Mouse (Mus musculus) B cell, adult 2 months (primary cell): ENCODE measurements at regions not wholly inside any gene's neighbourhood (a gene's known extent, or its start where the extent isn't known, plus 50 kb on each side); places are given as distances from the start of the nearest gene placed in this dataset.
A peak's percentile ranks its signal among the peaks of the same experiment; 100 is the strongest.

Experiments used
- DNase-seq, 2 experiments: peaks; one replicate each; pipeline ENCODE4 v3.0.0; 2022

DNA sequence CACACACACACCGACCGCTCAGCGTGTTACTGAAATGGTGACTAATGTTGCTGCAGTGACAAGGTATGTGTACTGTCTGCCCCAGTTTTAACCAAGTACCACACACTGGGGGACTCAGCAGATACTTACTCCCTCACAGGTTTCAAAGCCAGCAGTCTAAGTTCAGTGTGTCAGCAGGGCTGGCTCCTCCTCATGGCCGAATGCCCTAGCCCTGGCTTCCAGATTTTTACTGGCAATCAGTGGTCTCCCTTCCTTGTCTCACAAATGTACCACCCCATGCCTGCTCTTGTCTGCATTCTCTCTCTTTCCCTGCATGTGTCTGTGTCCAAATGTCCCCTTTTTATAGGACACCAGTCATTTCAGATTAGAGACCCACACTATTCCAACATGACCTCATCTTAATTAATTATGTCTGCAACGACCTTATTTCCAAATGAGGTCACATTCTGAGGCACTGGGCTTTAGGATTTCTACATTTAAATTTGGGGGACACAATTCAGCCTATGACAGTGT, 114.7 kb downstream of the Uri1 start:
- no peak for DNase-seq

DNA sequence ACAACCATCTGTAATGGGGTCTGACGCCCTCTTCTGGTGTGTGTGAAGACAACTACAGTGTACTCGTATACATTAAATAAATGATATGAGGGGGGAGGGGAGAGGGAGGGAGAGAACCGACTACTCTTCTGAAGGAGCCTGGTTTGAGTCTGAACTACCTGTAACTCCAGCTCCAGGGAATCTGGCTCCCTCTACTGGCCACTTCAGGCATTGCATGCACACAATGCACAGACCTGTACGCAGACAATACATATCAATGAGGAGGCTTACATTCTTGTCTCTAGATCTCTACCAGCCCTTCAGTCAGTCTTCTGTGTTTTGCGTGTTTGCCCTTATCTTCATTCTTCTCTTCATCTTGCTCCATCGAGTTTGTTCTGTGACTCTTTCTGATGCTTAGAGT, 120.4 kb upstream of the Zfp536 start:
- DNase-seq = peak; percentile 17 to 24

DNA sequence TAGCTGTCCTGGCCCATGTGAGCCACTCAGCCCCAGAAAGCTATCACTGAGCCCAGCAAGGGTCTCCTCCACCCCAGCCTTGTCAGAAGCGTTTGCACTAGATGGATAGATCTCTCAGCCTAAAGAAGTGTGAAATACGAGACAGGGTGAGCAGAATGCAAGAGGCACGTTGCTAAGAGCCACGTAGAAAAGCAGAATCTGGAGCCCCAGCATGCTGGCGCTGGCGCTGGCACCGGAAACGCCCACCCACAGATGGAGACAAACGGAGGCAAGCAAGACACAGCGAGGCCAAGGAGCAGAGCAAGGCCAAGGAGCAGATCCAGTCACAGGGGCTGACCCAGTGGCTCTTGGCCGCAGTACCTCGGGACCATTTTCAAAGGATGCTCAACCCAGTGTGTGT, 100.9 kb upstream of the Zfp536 start:
- DNase-seq = no peak

- DNase-seq = no peak
These were observed 97.5 kb upstream of the Zfp536 start for GRCm38 (mm10) chr7:37870956-37871355.

- no peak for DNase-seq
These were observed 93.0 kb upstream of the Zfp536 start for GRCm38 (mm10) chr7:37866468-37866867.

GRCm38 (mm10) chr7:37851471-37851870, 78.0 kb upstream of the Zfp536 start:
- DNase-seq = no peak

DNA sequence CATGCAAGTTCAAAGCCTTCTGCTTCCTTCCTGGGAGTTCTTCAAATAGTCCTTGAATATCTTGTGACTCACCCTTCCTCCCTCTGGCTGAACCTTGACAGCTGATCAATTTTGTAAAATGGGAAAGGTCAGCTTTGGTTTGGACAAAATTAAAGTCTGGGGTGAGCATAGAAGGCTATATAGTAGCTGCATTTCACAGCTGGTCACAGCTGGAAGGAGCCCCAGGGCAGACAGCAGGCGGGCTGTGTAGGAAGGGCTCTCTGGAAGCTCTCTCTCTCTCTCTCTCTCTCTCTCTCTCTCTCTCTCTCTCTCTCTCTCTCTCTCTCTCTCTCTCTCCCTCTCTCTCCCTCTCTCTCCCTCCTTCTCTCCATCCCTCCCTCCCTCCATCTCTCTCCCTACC, 71.8 kb upstream of the Zfp536 start:
- no peak for DNase-seq

GRCm38 (mm10) chr7:37842000-37842513, 68.6 kb upstream of the Zfp536 start:
- DNase-seq = no peak

DNA sequence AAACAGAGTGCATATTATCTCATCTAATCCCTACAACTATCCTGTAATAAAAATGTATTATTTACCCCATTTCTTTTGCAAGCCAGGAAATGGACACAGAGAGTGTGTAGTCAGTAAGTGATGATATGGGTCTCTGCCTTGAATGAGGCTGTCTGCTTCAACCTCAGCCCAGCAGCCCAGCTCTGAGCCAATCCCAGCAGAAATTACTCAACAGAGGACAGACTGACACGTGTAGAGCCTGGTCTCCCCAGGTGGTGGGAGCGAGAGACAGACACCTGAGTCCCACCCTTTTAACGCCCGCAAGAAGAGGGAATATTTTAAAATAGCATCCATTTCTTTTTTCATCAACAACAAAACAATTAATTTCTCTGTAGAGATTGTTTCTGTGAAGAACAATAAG, 68.1 kb upstream of the Zfp536 start:
- DNase-seq = no peak

- DNase-seq = no peak
These were observed 64.4 kb upstream of the Zfp536 start for GRCm38 (mm10) chr7:37837883-37838282.

- DNase-seq = no peak
These were observed 63.9 kb upstream of the Zfp536 start for GRCm38 (mm10) chr7:37837372-37837771.

DNA sequence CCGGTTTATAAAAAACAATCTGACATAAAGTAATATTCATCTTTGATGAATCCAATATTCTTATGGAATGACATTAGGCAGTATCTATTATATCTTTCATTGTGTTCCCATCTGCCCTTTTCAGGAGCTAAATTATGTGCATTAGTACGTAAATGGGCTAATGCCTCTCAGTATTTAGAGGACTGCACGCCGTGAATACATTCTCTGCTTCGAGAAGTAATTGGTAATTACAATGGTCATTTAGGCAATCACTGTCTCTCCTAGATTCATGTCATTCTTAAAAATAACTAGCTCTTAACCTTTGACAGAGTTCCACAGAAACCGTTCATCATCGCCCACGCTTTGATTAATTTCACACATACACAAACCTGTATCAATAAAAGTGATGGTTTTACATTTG, 60.0 kb upstream of the Zfp536 start:
- DNase-seq = no peak

DNA sequence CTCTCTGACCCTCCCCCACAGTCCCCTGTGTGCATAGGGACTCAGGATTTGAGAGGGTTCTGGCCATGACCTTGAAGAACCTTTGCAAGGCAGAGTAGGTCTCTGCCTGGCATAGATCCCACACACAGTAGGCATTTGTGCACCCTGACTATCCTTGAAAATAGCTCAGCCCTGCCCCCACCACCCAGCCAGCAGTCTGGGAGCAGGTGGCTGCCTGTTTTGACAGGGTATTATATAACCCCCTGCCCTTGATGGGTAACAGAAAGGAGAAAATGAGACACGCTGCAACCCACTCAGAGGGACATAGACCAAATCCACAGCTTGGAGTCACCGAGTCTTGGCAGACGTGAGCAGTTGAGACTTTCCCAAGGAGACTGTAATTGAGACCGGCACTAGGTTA, 58.9 kb upstream of the Zfp536 start:
- no peak for DNase-seq

DNA sequence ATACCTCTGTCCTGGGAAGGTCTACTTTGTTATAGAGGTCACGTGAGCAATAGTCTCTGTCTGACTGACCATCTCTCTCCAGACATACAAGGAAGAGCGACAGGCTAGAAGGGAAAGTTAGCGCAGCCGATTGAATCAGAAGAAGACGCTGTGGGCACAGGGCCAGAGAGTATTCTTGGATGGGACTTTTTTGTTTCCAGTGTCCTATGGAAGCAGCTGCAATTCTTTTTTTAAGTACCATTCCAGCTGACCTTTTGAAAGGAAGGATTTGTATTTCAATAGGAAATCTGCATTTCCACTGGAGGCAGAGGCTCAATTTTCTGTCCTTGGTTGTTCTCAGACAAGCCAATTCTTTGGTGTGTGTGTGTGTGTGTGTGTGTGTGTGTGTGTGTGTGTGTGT, 52.3 kb upstream of the Zfp536 start:
- no peak for DNase-seq
